Mouse (Mus musculus): ENCODE measurements at regions not wholly inside any gene's neighbourhood (a gene's known extent, or its start where the extent isn't known, plus 50 kb on each side); places are given as distances from the start of the nearest gene placed in this dataset.

GRCm38 (mm10) chr4:154730646-154731045 lies 63.0 kb upstream of the Actrt2 start:
- TF ChIP-seq EP300 (IDR thresholded peaks at IDR 0.05; ENCODE audit: low read depth): no peak
- TF ChIP-seq CTCF (IDR thresholded peaks at IDR 0.05; ENCODE audit: low read depth): no peak

Measured in liver, embryonic 14.5 days (tissue).